Mouse (Mus musculus): ENCODE results near the gene Sipa1.

GRCm38 (mm10) chr19:5621884-5622283 lies 41.6 kb downstream of the Sipa1 start:
- TF ChIP-seq CTCF (IDR thresholded peaks at IDR 0.05; ENCODE audit: extremely low read depth, insufficient read depth, insufficient read length, insufficient replicate concordance) (no peak), POLR2A (IDR thresholded peaks at IDR 0.05; ENCODE audit: low read depth, low read length) (no peak)
